Mouse (Mus musculus) limb, embryonic 14.5 days (tissue): ENCODE data around the gene Cwf19l2. TPM values are rescaled to one million over a fixed set of nuclear protein-coding genes. Genes with fewer than 3 reads are reported as not detected.
"Not testable (repeated sequence)": the region's sequence is repeated elsewhere in the genome, so short reads cannot be mapped to it uniquely, and the experiment has no call there.

ENCODE experiments used
- ATAC-seq: fragments of 200-750 bp; cut with Nextera tagmentation; 2 replicates; pipeline ENCODE4 v1.8.0; 2017; ENCODE audit warnings: low read depth, moderate number of reproducible peaks, moderate TSS enrichment; ENCODE audit not compliant: low FRiP score
- DNase-seq: peaks from one replicate; pipeline ENCODE4 v3.0.0-alpha.2; 2015; ENCODE audit warnings: low spot score
- H3K27ac ChIP-seq: fragments of 300-500 bp; sonication (generic); replicated peaks from 2 replicates; pipeline ENCODE4 v1.5.1; 2014; ENCODE audit warnings: low read depth, mild to moderate bottlenecking, low read length, moderate library complexity, mixed read lengths
- H3K27me3 ChIP-seq: fragments of 300-500 bp; sonication (generic); 2 replicates; pipeline ENCODE4 v1.6.1; 2014; ENCODE audit warnings: low read length, mixed read lengths; ENCODE audit not compliant: control insufficient read depth, insufficient read depth
- H3K36me3 ChIP-seq: fragments of 300-500 bp; sonication (generic); 2 replicates; pipeline ENCODE4 v1.6.1; 2014; ENCODE audit warnings: mild to moderate bottlenecking, low read length, moderate library complexity, mixed read lengths; ENCODE audit not compliant: control insufficient read depth, insufficient read depth
- H3K4me1 ChIP-seq: fragments of 300-500 bp; sonication (generic); 2 replicates; pipeline ENCODE4 v1.6.1; 2014; ENCODE audit warnings: antibody characterized with exemption, low read length, mixed read lengths; ENCODE audit not compliant: control insufficient read depth, insufficient read depth
- H3K4me2 ChIP-seq: fragments of 300-500 bp; sonication (generic); replicated peaks from 2 replicates; pipeline ENCODE4 v1.6.1; 2014; ENCODE audit warnings: low read depth, mild to moderate bottlenecking, low read length, moderate library complexity; ENCODE audit not compliant: severe bottlenecking
- H3K4me3 ChIP-seq: fragments of 300-500 bp; sonication (generic); replicated peaks from 2 replicates; pipeline ENCODE4 v1.5.1; 2014; ENCODE audit warnings: low read length
- H3K9ac ChIP-seq: fragments of 300-500 bp; sonication (generic); 2 replicates; pipeline ENCODE4 v1.6.1; 2014; ENCODE audit warnings: mild to moderate bottlenecking, low read depth, low read length, moderate library complexity; ENCODE audit not compliant: severe bottlenecking
- H3K9me3 ChIP-seq: fragments of 300-500 bp; sonication (generic); 2 replicates; pipeline ENCODE4 v1.6.1; 2016; ENCODE audit warnings: low read length; ENCODE audit not compliant: control insufficient read depth
- POLR2A ChIP-seq: fragments of 200-500 bp; IDR thresholded peaks from 2 replicates; pipeline ENCODE4 v1.8.0; 2012; ENCODE audit warnings: inconsistent platforms, mild to moderate bottlenecking, moderate library complexity, borderline replicate concordance; ENCODE audit not compliant: insufficient read depth, insufficient read length; ENCODE audit errors: extremely low read depth
- WGBS: fragments of 180-500 bp; shearing (Covaris S2); extraction: QIAGEN DNeasy Blood & Tissue Kit; methylation state at CpG from one replicate; pipeline ENCODE4 v1.1.7; 2014; 5-methylcytosine and 5-hydroxymethylcytosine counted together
- polyA plus RNA-seq, 2 experiments: library from polyadenylated mRNA; depleted of rRNA in 1 of 2; stranded (reverse) in 1 of 2; unstranded in 1 of 2; fragments of >200 nt; fragmentation: Nextera tagmentation in 1 of 2; extraction: Ambion mirVana in 1 of 2; gene quantifications; 2 replicates each; pipeline versions ENCODE4 v1.2.1 to v1.2.3; 2012 to 2014

The Cwf19l2 gene
- 4.7 and 6.6 TPM in 2 replicates for polyA plus RNA-seq (2012; rRNA removed)
- 13.8 and 14.9 TPM in 2 replicates for polyA plus RNA-seq (2014; fragmentation: Nextera tagmentation; extraction: Ambion mirVana)

- Histone ChIP-seq H3K4me3 (peak within 1 kb of the TSS; percentile 75), H3K36me3 (no peaks in the 10 kb centered on the region), H3K27me3 (no peaks in the 10 kb centered on the region), H3K4me2 (peak within 1 kb of the TSS; percentile 55), H3K4me1 (0 out of 2 replicates have a peak, but pooled peaks cover 4% of the 10 kb centered on the region), H3K27ac (peak within 1 kb of the TSS; percentile 82), H3K9ac (peak within 1 kb of the TSS; percentile 84), H3K9me3 (no peaks in the 10 kb centered on the region)
- peak; percentile 53; the same call in 1 of the 2 replicates for TF ChIP-seq POLR2A
- DNase-seq (peak; percentile 94), ATAC-seq (peak; percentile 93)
- WGBS, result 2% methylated on average over 28 of the region's 28 CpGs
Observed at GRCm38 (mm10) chr9:3403251-3404208, at the start of gene Cwf19l2. Cwf19l2 (plus strand) TSS chr9:3403592.

- H3K9ac ChIP-seq, DNase-seq, H3K4me1 ChIP-seq, ATAC-seq, H3K4me2 ChIP-seq, H3K9me3 ChIP-seq, H3K4me3 ChIP-seq, H3K27ac ChIP-seq, H3K27me3 ChIP-seq: not testable (repeated sequence)
- peaks cover 17% of the 10 kb centered on the region for H3K36me3 ChIP-seq
- 54% methylated on average over 1 of the region's 1 CpGs for WGBS
Observed at GRCm38 (mm10) chr9:3376323-3376722, 27.1 kb upstream of the Cwf19l2 start.

DNA sequence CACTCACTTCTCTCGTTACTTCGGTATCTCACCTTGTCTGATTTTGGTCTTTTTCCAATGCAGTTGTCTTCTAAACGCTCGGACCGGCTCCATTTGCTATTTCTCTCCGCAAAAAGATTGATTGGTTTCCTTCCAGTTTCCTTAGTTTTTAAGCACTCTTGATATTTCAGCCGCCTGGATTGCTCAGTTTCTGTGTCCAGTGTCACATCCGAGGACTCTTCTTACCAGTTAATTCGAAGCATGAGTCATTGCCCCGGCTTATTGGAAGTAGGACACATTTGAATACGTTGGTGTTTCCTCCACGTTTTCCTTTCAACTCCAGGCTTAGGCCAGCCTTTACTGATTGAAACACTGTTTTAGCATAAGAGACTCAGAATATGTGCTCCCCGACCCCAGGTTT is 980 bp downstream of the Cwf19l2 start:
- WGBS, result under 1% methylated on average over 13 of the region's 13 CpGs
- no peaks in the 10 kb centered on the region for H3K36me3 ChIP-seq
- H3K9ac ChIP-seq, result peak overlapping the region; percentile 84
- H3K4me1 ChIP-seq, result 0 out of 2 replicates have a peak, but pooled peaks cover 4% of the 10 kb centered on the region
- H3K27me3 ChIP-seq, result no peaks in the 10 kb centered on the region
- TF ChIP-seq POLR2A, result no peak
- ATAC-seq, result no peak
- peak overlapping the region; percentile 82 for H3K27ac ChIP-seq
- peak overlapping the region; percentile 55 for H3K4me2 ChIP-seq
- H3K4me3 ChIP-seq, result peak overlapping the region; percentile 75
- DNase-seq, result peak; percentile 8
- H3K9me3 ChIP-seq, result no peaks in the 10 kb centered on the region

- H3K4me1 ChIP-seq, H3K9me3 ChIP-seq, H3K4me3 ChIP-seq, H3K36me3 ChIP-seq, H3K4me2 ChIP-seq, DNase-seq, H3K27ac ChIP-seq, H3K9ac ChIP-seq, H3K27me3 ChIP-seq, ATAC-seq: not testable (repeated sequence)
- 92% methylated on average over 6 of the region's 6 CpGs for WGBS
Observed at GRCm38 (mm10) chr9:3439555-3440300, 36.3 kb downstream of the Cwf19l2 start.

DNA sequence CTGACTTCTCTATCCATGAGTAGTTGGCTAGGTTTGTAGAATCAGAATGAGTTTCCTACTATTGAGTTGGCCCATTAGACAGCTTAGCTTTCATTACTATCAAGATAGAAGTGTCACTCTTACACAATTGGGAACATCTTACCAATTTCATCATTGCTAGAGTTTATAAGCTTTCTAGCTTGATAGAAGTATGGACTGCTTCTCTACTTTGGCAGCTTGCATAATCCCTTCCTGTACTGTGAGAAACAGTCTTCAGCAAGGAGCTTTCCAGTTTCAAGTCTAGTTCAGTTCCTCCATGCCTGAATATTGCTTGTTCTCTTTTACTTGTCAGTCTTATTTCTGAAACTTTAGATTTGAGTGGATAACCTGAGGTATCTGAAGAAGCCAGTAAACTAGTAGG is 68.5 kb downstream of the Cwf19l2 start:
- peaks cover 23% of the 10 kb centered on the region for H3K36me3 ChIP-seq
- H3K9me3 ChIP-seq, result no peaks in the 10 kb centered on the region
- H3K4me1 ChIP-seq, result no peaks in the 10 kb centered on the region
- no peak for TF ChIP-seq POLR2A
- no peak overlapping the region for H3K4me2 ChIP-seq
- ATAC-seq, result no peak
- H3K9ac ChIP-seq, result no peak overlapping the region
- no peaks in the 10 kb centered on the region for H3K27me3 ChIP-seq
- DNase-seq, result no peak
- H3K27ac ChIP-seq, result no peak overlapping the region
- H3K4me3 ChIP-seq, result no peak overlapping the region
